Comparison of ENCODE assay signal across 20 mouse cellular contexts in the genomic region with DNA sequence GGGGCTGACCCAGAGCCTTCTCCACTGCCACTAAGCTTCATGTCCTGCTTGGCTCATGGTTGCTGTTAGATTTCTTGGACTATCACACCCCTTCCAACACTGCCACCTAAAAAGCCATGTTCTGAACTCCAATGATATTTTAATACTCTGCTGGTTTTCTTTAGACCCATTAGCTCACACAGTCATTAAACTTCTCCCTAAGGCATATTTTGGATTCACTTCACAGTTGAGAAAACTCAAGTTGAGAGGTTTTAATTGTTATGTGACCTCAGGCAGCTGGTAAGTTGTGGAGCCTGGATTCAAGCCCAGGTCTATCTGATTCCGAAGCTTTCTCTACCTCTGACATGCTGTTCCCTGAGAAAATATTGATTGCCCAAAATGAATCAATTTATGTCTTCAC. TPM values are rescaled to one million over a fixed set of nuclear protein-coding genes. Genes with fewer than 3 reads are reported as not detected.
"Had no signal": no experiment of that assay in that cellular context is flagged by ENCODE, and none has a peak within 500 bp of the region (broad histone marks: within the 10 kb centered on the region; RNA-seq: fewer than 3 reads in every experiment).

No protein-coding gene starts in this region.

- H3K9ac ChIP-seq: limb, embryonic 12.5 days; liver, embryonic 15.5 days; midbrain, embryonic 13.5 days; neural tube, embryonic 15.5 days had no signal

- H3K4me3 ChIP-seq: limb, embryonic 12.5 days; liver, embryonic 15.5 days; midbrain, embryonic 13.5 days; myocyte; neural tube, embryonic 15.5 days had no signal

- H3K27ac ChIP-seq: limb, embryonic 12.5 days; liver, embryonic 15.5 days; midbrain, embryonic 13.5 days; neural tube, embryonic 15.5 days had no signal

- H3K4me1 ChIP-seq: limb, embryonic 12.5 days; liver, embryonic 15.5 days; midbrain, embryonic 13.5 days; neural tube, embryonic 15.5 days had no signal

- DNase-seq: kidney, adult 11 months; liver; lung, adult 2 months; lung, postnatal 36 days; right cerebral cortex, postnatal 4 days; spleen, adult 18-20 months; thymus, adult 2 months; thymus, postnatal 25 days had no signal

- H3K9me3 ChIP-seq: limb, embryonic 12.5 days; liver, embryonic 15.5 days; midbrain, embryonic 13.5 days; neural tube, embryonic 15.5 days had no signal

- H3K4me2 ChIP-seq: limb, embryonic 12.5 days; liver, embryonic 15.5 days; midbrain, embryonic 13.5 days; neural tube, embryonic 15.5 days had no signal

- H3K27me3 ChIP-seq: limb, embryonic 12.5 days; liver, embryonic 15.5 days; midbrain, embryonic 13.5 days; neural tube, embryonic 15.5 days had no signal

- ATAC-seq: lung, postnatal 0 days; midbrain, embryonic 13.5 days had no signal

- H3K36me3 ChIP-seq: limb, embryonic 12.5 days; liver, embryonic 15.5 days; midbrain, embryonic 13.5 days; neural tube, embryonic 15.5 days had no signal

RNA-seq across cellular contexts. Expression of gene Tprg, which starts 11.6 kb away (rescaled TPM):
- total RNA-seq: layer of hippocampus, adult 18-20 months; layer of hippocampus, postnatal 10 days; left cerebral cortex, postnatal 36 days; megakaryocyte progenitor cell, adult 5-6 weeks had no signal
- polyA plus RNA-seq: kidney, embryonic 16.5 days; limb, embryonic 12.5 days; liver, embryonic 15.5 days; midbrain, embryonic 13.5 days; myocyte; neural tube, embryonic 11.5 days; neural tube, embryonic 15.5 days had no signal
